Mouse (Mus musculus): ENCODE measurements around the gene Fbp1. TPM values are rescaled to one million over a fixed set of nuclear protein-coding genes. Genes with fewer than 3 reads are reported as not detected.

Fbp1 gene
- polyA plus RNA-seq, 1 experiment from 2014 or later = 3.7 TPM

- Histone ChIP-seq H3K9ac (no peak overlapping the region), H3K4me3 (no peak overlapping the region), H3K27me3 (peaks cover 23% of the 10 kb centered on the region), H3K4me1 (peaks cover 4% of the 10 kb centered on the region), H3K4me2 (no peak overlapping the region), H3K9me3 (no peaks in the 10 kb centered on the region), H3K27ac (no peak overlapping the region), H3K36me3 (no peaks in the 10 kb centered on the region)
- ATAC-seq (ENCODE audit: borderline replicate concordance, extremely low read depth, low FRiP score, low TSS enrichment) = no peak
- WGBS = 71% methylated on average over 5 of the region's 5 CpGs
Measured at GRCm38 (mm10) chr13:62882856-62883255, 5.2 kb downstream of the Fbp1 start.

GRCm38 (mm10) chr13:62881336-62881735, 6.7 kb downstream of the Fbp1 start:
- Histone ChIP-seq H3K4me1 (no peaks in the 10 kb centered on the region), H3K9me3 (no peaks in the 10 kb centered on the region), H3K36me3 (no peaks in the 10 kb centered on the region), H3K27me3 (peaks cover 9% of the 10 kb centered on the region; the same call in 1 of the 2 replicates), H3K4me3 (no peak overlapping the region), H3K4me2 (no peak overlapping the region), H3K9ac (no peak overlapping the region), H3K27ac (no peak overlapping the region)
- WGBS = 69% methylated on average over 9 of the region's 9 CpGs
- ATAC-seq (ENCODE audit: borderline replicate concordance, extremely low read depth, low FRiP score, low TSS enrichment) = no peak

GRCm38 (mm10) chr13:62879831-62880615, 8.1 kb downstream of the Fbp1 start:
- 49% methylated on average over 8 of the region's 8 CpGs for WGBS
- Histone ChIP-seq H3K4me2 (no peak overlapping the region), H3K9ac (no peak overlapping the region), H3K4me1 (no peaks in the 10 kb centered on the region), H3K4me3 (no peak overlapping the region), H3K36me3 (no peaks in the 10 kb centered on the region), H3K9me3 (no peaks in the 10 kb centered on the region), H3K27me3 (no peaks in the 10 kb centered on the region), H3K27ac (no peak overlapping the region)
- no peak for ATAC-seq (ENCODE audit: borderline replicate concordance, extremely low read depth, low FRiP score, low TSS enrichment)

GRCm38 (mm10) chr13:62879411-62879810, 8.7 kb downstream of the Fbp1 start:
- no peak overlapping the region for H3K4me2 ChIP-seq
- H3K4me1 ChIP-seq = no peaks in the 10 kb centered on the region
- ATAC-seq (ENCODE audit: borderline replicate concordance, extremely low read depth, low FRiP score, low TSS enrichment) = no peak
- H3K4me3 ChIP-seq = no peak overlapping the region
- 49% methylated on average over 6 of the region's 6 CpGs for whole genome bisulfite sequencing
- H3K9me3 ChIP-seq = no peaks in the 10 kb centered on the region
- no peak overlapping the region for H3K9ac ChIP-seq
- H3K27ac ChIP-seq = no peak overlapping the region
- no peaks in the 10 kb centered on the region for H3K36me3 ChIP-seq
- H3K27me3 ChIP-seq = no peaks in the 10 kb centered on the region

- H3K4me2 ChIP-seq = no peak overlapping the region
- ATAC-seq (ENCODE audit: borderline replicate concordance, extremely low read depth, low FRiP score, low TSS enrichment) = no peak; the same call in 1 of the 2 replicates
Measured at GRCm38 (mm10) chr13:62877247-62877646, 10.8 kb downstream of the Fbp1 start.

GRCm38 (mm10) chr13:62876111-62876510, 12.0 kb downstream of the Fbp1 start:
- H3K27me3 ChIP-seq = no peaks in the 10 kb centered on the region
- 78% methylated on average over 1 of the region's 1 CpGs for WGBS
- no peak for ATAC-seq (ENCODE audit: borderline replicate concordance, extremely low read depth, low FRiP score, low TSS enrichment)

More at GRCm38 (mm10) chr13:62877247-62877646, 10.8 kb downstream of the Fbp1 start:
- H3K9me3 ChIP-seq = no peaks in the 10 kb centered on the region
- H3K27me3 ChIP-seq = no peaks in the 10 kb centered on the region
- WGBS = 9% methylated on average over 5 of the region's 5 CpGs
- no peak overlapping the region for H3K27ac ChIP-seq
- H3K4me1 ChIP-seq = 0 out of 2 replicates have a peak, but pooled peaks cover 4% of the 10 kb centered on the region
- no peaks in the 10 kb centered on the region for H3K36me3 ChIP-seq
- H3K9ac ChIP-seq = no peak overlapping the region
- no peak overlapping the region for H3K4me3 ChIP-seq

GRCm38 (mm10) chr13:62872252-62872651, 15.8 kb downstream of the Fbp1 start:
- Histone ChIP-seq H3K4me2 (no peak overlapping the region), H3K4me3 (no peak overlapping the region), H3K4me1 (0 out of 2 replicates have a peak, but pooled peaks cover 5% of the 10 kb centered on the region), H3K27me3 (no peaks in the 10 kb centered on the region), H3K36me3 (no peaks in the 10 kb centered on the region), H3K9me3 (no peaks in the 10 kb centered on the region), H3K27ac (no peak overlapping the region), H3K9ac (no peak overlapping the region)
- ATAC-seq (ENCODE audit: borderline replicate concordance, extremely low read depth, low FRiP score, low TSS enrichment) = no peak
- 49% methylated on average over 3 of the region's 3 CpGs for WGBS

More at GRCm38 (mm10) chr13:62876111-62876510, 12.0 kb downstream of the Fbp1 start:
- no peak overlapping the region for H3K9ac ChIP-seq
- H3K36me3 ChIP-seq = no peaks in the 10 kb centered on the region
- no peak overlapping the region for H3K4me3 ChIP-seq
- 0 out of 2 replicates have a peak, but pooled peaks cover 5% of the 10 kb centered on the region for H3K4me1 ChIP-seq
- H3K4me2 ChIP-seq = no peak overlapping the region
- no peak overlapping the region for H3K27ac ChIP-seq
- H3K9me3 ChIP-seq = no peaks in the 10 kb centered on the region

GRCm38 (mm10) chr13:62870605-62871004, 17.5 kb downstream of the Fbp1 start:
- Histone ChIP-seq H3K27me3 (no peaks in the 10 kb centered on the region), H3K9ac (no peak overlapping the region), H3K36me3 (no peaks in the 10 kb centered on the region), H3K4me3 (no peak overlapping the region), H3K27ac (no peak overlapping the region), H3K4me1 (peaks cover 10% of the 10 kb centered on the region; the same call in 1 of the 2 replicates), H3K4me2 (no peak overlapping the region), H3K9me3 (no peaks in the 10 kb centered on the region)
- no peak for ATAC-seq (ENCODE audit: borderline replicate concordance, extremely low read depth, low FRiP score, low TSS enrichment)
- 79% methylated on average over 2 of the region's 2 CpGs for WGBS

GRCm38 (mm10) chr13:62866817-62867216, 21.3 kb downstream of the Fbp1 start:
- peak overlapping the region; percentile 19; the same call in 1 of the 2 replicates for H3K27ac ChIP-seq
- no peak overlapping the region for H3K9ac ChIP-seq
- H3K4me3 ChIP-seq = no peak overlapping the region
- ATAC-seq (ENCODE audit: borderline replicate concordance, extremely low read depth, low FRiP score, low TSS enrichment) = peak; percentile 43; the same call in 1 of the 2 replicates
- WGBS = 38% methylated on average over 4 of the region's 4 CpGs
- H3K36me3 ChIP-seq = no peaks in the 10 kb centered on the region
- H3K9me3 ChIP-seq = no peaks in the 10 kb centered on the region
- no peaks in the 10 kb centered on the region for H3K27me3 ChIP-seq
- H3K4me2 ChIP-seq = no peak overlapping the region
- H3K4me1 ChIP-seq = peaks cover 17% of the 10 kb centered on the region

- H3K27ac ChIP-seq = no peak overlapping the region
- H3K36me3 ChIP-seq = no peaks in the 10 kb centered on the region
- H3K27me3 ChIP-seq = no peaks in the 10 kb centered on the region
- H3K4me2 ChIP-seq = no peak overlapping the region
- ATAC-seq (ENCODE audit: borderline replicate concordance, extremely low read depth, low FRiP score, low TSS enrichment) = no peak
- 51% methylated on average over 11 of the region's 11 CpGs for WGBS
- no peak overlapping the region for H3K9ac ChIP-seq
- H3K4me3 ChIP-seq = no peak overlapping the region
- no peaks in the 10 kb centered on the region for H3K9me3 ChIP-seq
- H3K4me1 ChIP-seq = peaks cover 17% of the 10 kb centered on the region
Measured at GRCm38 (mm10) chr13:62865651-62866315, 22.3 kb downstream of the Fbp1 start.

- H3K27me3 ChIP-seq = no peaks in the 10 kb centered on the region
- H3K27ac ChIP-seq = no peak overlapping the region
Measured at GRCm38 (mm10) chr13:62863771-62864170, 24.3 kb downstream of the Fbp1 start.

GRCm38 (mm10) chr13:62862875-62863274, 25.2 kb downstream of the Fbp1 start:
- no peaks in the 10 kb centered on the region for H3K9me3 ChIP-seq
- H3K9ac ChIP-seq = no peak overlapping the region
- H3K4me2 ChIP-seq = no peak overlapping the region
- peaks cover 25% of the 10 kb centered on the region for H3K4me1 ChIP-seq
- ATAC-seq (ENCODE audit: borderline replicate concordance, extremely low read depth, low FRiP score, low TSS enrichment) = no peak
- no peak overlapping the region for H3K27ac ChIP-seq
- no peaks in the 10 kb centered on the region for H3K27me3 ChIP-seq
- no peak overlapping the region for H3K4me3 ChIP-seq
- 54% methylated on average over 3 of the region's 3 CpGs for WGBS
- H3K36me3 ChIP-seq = no peaks in the 10 kb centered on the region

More at GRCm38 (mm10) chr13:62863771-62864170, 24.3 kb downstream of the Fbp1 start:
- H3K9me3 ChIP-seq = no peaks in the 10 kb centered on the region
- peaks cover 17% of the 10 kb centered on the region for H3K4me1 ChIP-seq
- H3K9ac ChIP-seq = no peak overlapping the region
- H3K36me3 ChIP-seq = no peaks in the 10 kb centered on the region
- 49% methylated on average over 6 of the region's 6 CpGs for WGBS
- no peak for ATAC-seq (ENCODE audit: borderline replicate concordance, extremely low read depth, low FRiP score, low TSS enrichment)
- no peak overlapping the region for H3K4me3 ChIP-seq
- H3K4me2 ChIP-seq = no peak overlapping the region
